Mouse (Mus musculus): ENCODE results near the gene Dctn3. TPM values are rescaled to one million over a fixed set of nuclear protein-coding genes. Genes with fewer than 3 reads are reported as not detected.

Gene Dctn3
- polyA plus RNA-seq, 1 experiment, result 84.2 TPM

GRCm38 (mm10) chr4:41682789-41683188 is 40.2 kb downstream of the Dctn3 start:
- Histone ChIP-seq H3K4me3 (ENCODE audit: control insufficient read depth, low read depth, low read length) (no peak overlapping the region), H3K4me1 (ENCODE audit: control insufficient read depth, insufficient read depth, low read length) (no peaks in the 10 kb centered on the region; the same call in 1 of the 2 replicates)

DNA sequence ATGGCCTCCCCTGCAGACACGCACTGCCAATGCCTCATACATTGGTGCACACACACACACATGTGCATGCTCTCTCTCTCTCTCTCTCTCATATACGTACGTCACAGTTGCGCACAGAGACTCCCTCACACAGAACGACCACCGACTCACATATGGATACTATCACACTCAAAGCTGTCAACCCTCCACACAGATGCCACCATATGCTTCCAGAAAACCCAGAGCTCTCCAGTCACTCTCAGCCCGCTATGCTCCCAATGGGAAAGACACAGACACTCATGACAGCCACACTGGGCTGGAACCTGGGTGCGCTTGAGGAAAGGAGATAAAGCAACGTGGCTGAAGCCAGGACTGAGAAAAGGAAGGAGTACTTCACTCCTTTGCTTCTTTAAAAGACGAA is 41.0 kb downstream of the Dctn3 start:
- H3K4me3 ChIP-seq (ENCODE audit: control insufficient read depth, low read depth, low read length), result no peak overlapping the region
- no peaks in the 10 kb centered on the region for H3K27me3 ChIP-seq (ENCODE audit: control insufficient read depth, insufficient read depth, low read length)
- H3K4me1 ChIP-seq (ENCODE audit: control insufficient read depth, insufficient read depth, low read length), result no peaks in the 10 kb centered on the region; the same call in 1 of the 2 replicates
- H3K27ac ChIP-seq (ENCODE audit: control insufficient read depth, insufficient read depth, low read depth, low read length), result no peak overlapping the region
- TF ChIP-seq CTCF (IDR thresholded peaks at IDR 0.05; ENCODE audit: control insufficient read depth, insufficient read depth, insufficient replicate concordance, low read depth, low read length) (no peak), POLR2A (IDR thresholded peaks at IDR 0.05; ENCODE audit: control insufficient read depth, low read depth, low read length) (no peak)
- no peaks in the 10 kb centered on the region for H3K36me3 ChIP-seq (ENCODE audit: control insufficient read depth, insufficient read depth, low read length)

More at GRCm38 (mm10) chr4:41682789-41683188, 40.2 kb downstream of the Dctn3 start:
- Histone ChIP-seq H3K36me3 (ENCODE audit: control insufficient read depth, insufficient read depth, low read length) (no peaks in the 10 kb centered on the region), H3K27ac (ENCODE audit: control insufficient read depth, insufficient read depth, low read depth, low read length) (no peak overlapping the region), H3K27me3 (ENCODE audit: control insufficient read depth, insufficient read depth, low read length) (no peaks in the 10 kb centered on the region)
- no peak for TF ChIP-seq CTCF (IDR thresholded peaks at IDR 0.05; ENCODE audit: control insufficient read depth, insufficient read depth, insufficient replicate concordance, low read depth, low read length)
- TF ChIP-seq POLR2A (IDR thresholded peaks at IDR 0.05; ENCODE audit: control insufficient read depth, low read depth, low read length), result no peak

GRCm38 (mm10) chr4:41681176-41681575 is 41.8 kb downstream of the Dctn3 start:
- Histone ChIP-seq H3K27ac (ENCODE audit: control insufficient read depth, insufficient read depth, low read depth, low read length) (no peak overlapping the region), H3K4me3 (ENCODE audit: control insufficient read depth, low read depth, low read length) (no peak overlapping the region), H3K36me3 (ENCODE audit: control insufficient read depth, insufficient read depth, low read length) (no peaks in the 10 kb centered on the region), H3K4me1 (ENCODE audit: control insufficient read depth, insufficient read depth, low read length) (no peaks in the 10 kb centered on the region; the same call in 1 of the 2 replicates), H3K27me3 (ENCODE audit: control insufficient read depth, insufficient read depth, low read length) (no peaks in the 10 kb centered on the region)
- TF ChIP-seq POLR2A (IDR thresholded peaks at IDR 0.05; ENCODE audit: control insufficient read depth, low read depth, low read length), result no peak
- TF ChIP-seq CTCF (IDR thresholded peaks at IDR 0.05; ENCODE audit: control insufficient read depth, insufficient read depth, insufficient replicate concordance, low read depth, low read length), result no peak

- H3K27me3 ChIP-seq (ENCODE audit: control insufficient read depth, insufficient read depth, low read length), result no peaks in the 10 kb centered on the region
- no peaks in the 10 kb centered on the region for H3K36me3 ChIP-seq (ENCODE audit: control insufficient read depth, insufficient read depth, low read length)
- no peak overlapping the region for H3K27ac ChIP-seq (ENCODE audit: control insufficient read depth, insufficient read depth, low read depth, low read length)
Measured at GRCm38 (mm10) chr4:41679291-41679690, 43.7 kb downstream of the Dctn3 start.

GRCm38 (mm10) chr4:41678863-41679262 is 44.1 kb downstream of the Dctn3 start:
- Histone ChIP-seq H3K27me3 (ENCODE audit: control insufficient read depth, insufficient read depth, low read length) (no peaks in the 10 kb centered on the region), H3K27ac (ENCODE audit: control insufficient read depth, insufficient read depth, low read depth, low read length) (no peak overlapping the region), H3K4me1 (ENCODE audit: control insufficient read depth, insufficient read depth, low read length) (no peaks in the 10 kb centered on the region; the same call in 1 of the 2 replicates), H3K4me3 (ENCODE audit: control insufficient read depth, low read depth, low read length) (no peak overlapping the region), H3K36me3 (ENCODE audit: control insufficient read depth, insufficient read depth, low read length) (no peaks in the 10 kb centered on the region)
- TF ChIP-seq CTCF (IDR thresholded peaks at IDR 0.05; ENCODE audit: control insufficient read depth, insufficient read depth, insufficient replicate concordance, low read depth, low read length) (no peak), POLR2A (IDR thresholded peaks at IDR 0.05; ENCODE audit: control insufficient read depth, low read depth, low read length) (no peak)

More at GRCm38 (mm10) chr4:41679291-41679690, 43.7 kb downstream of the Dctn3 start:
- H3K4me1 ChIP-seq (ENCODE audit: control insufficient read depth, insufficient read depth, low read length), result no peaks in the 10 kb centered on the region; the same call in 1 of the 2 replicates
- TF ChIP-seq POLR2A (IDR thresholded peaks at IDR 0.05; ENCODE audit: control insufficient read depth, low read depth, low read length) (no peak), CTCF (IDR thresholded peaks at IDR 0.05; ENCODE audit: control insufficient read depth, insufficient read depth, insufficient replicate concordance, low read depth, low read length) (no peak)
- no peak overlapping the region for H3K4me3 ChIP-seq (ENCODE audit: control insufficient read depth, low read depth, low read length)

- Histone ChIP-seq H3K27ac (ENCODE audit: control insufficient read depth, insufficient read depth, low read depth, low read length) (no peak overlapping the region), H3K4me3 (ENCODE audit: control insufficient read depth, low read depth, low read length) (no peak overlapping the region), H3K36me3 (ENCODE audit: control insufficient read depth, insufficient read depth, low read length) (no peaks in the 10 kb centered on the region), H3K27me3 (ENCODE audit: control insufficient read depth, insufficient read depth, low read length) (no peaks in the 10 kb centered on the region), H3K4me1 (ENCODE audit: control insufficient read depth, insufficient read depth, low read length) (no peaks in the 10 kb centered on the region)
- TF ChIP-seq POLR2A (IDR thresholded peaks at IDR 0.05; ENCODE audit: control insufficient read depth, low read depth, low read length) (no peak), CTCF (IDR thresholded peaks at IDR 0.05; ENCODE audit: control insufficient read depth, insufficient read depth, insufficient replicate concordance, low read depth, low read length) (no peak)
Measured at GRCm38 (mm10) chr4:41677006-41677629, 45.9 kb downstream of the Dctn3 start.

DNA sequence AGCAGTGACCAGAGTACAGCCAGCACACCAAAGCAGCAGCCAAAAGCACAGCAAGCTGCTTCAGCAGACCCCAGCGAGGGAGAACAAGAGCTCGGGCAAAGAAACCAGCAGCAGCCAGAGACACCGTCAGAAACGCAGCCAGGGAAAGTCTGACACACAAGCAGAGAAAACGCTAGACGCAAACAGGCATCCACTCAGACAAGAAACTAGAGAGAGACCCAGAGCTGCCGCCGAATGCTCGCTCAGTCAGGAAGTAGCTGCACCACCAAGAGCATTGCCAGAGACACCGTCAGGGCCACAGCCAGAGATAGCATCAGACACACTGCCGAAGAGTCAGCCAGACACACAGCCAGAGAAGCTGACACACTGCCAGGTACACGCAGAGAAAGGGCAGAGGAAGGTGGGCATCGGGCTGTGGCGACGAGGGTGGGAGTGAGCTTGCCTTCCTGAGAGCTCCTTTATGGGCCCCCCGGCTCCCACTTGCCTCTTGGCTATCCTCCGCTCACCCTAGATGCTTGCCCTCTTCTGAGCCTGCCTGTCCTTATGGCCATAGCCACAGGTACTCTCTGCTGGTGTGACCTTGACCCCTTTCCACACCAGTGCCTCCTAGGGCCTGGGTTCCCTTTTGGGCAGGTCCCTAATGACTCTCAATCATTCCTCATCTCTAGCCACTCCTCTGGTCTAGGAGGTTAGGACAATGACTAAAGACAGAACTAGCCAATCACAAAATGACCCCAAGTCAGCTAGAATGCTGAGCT is 46.5 kb downstream of the Dctn3 start:
- no peak overlapping the region for H3K4me3 ChIP-seq (ENCODE audit: control insufficient read depth, low read depth, low read length)
- H3K27me3 ChIP-seq (ENCODE audit: control insufficient read depth, insufficient read depth, low read length), result no peaks in the 10 kb centered on the region
- H3K27ac ChIP-seq (ENCODE audit: control insufficient read depth, insufficient read depth, low read depth, low read length), result no peak overlapping the region
- H3K36me3 ChIP-seq (ENCODE audit: control insufficient read depth, insufficient read depth, low read length), result no peaks in the 10 kb centered on the region
- no peaks in the 10 kb centered on the region for H3K4me1 ChIP-seq (ENCODE audit: control insufficient read depth, insufficient read depth, low read length)
- TF ChIP-seq POLR2A (IDR thresholded peaks at IDR 0.05; ENCODE audit: control insufficient read depth, low read depth, low read length) (no peak), CTCF (IDR thresholded peaks at IDR 0.05; ENCODE audit: control insufficient read depth, insufficient read depth, insufficient replicate concordance, low read depth, low read length) (no peak)

All from testis, adult 2 months (tissue).